Mouse (Mus musculus) liver, embryonic 16.5 days (tissue): ENCODE data around the gene Eml3. TPM values are rescaled to one million over a fixed set of nuclear protein-coding genes. Genes with fewer than 3 reads are reported as not detected.
"Not testable (repeated sequence)": the region's sequence is repeated elsewhere in the genome, so short reads cannot be mapped to it uniquely, and the experiment has no call there.

Experiments used
- ATAC-seq: fragments of 200-750 bp; cut with Nextera tagmentation; 2 replicates; pipeline ENCODE4 v1.8.0; 2017; ENCODE audit warnings: low read depth, mild to moderate bottlenecking, moderate number of reproducible peaks, moderate library complexity
- H3K27ac ChIP-seq: fragments of 300-500 bp; sonication (generic); 2 replicates; pipeline ENCODE4 v1.5.1; 2014; ENCODE audit warnings: mild to moderate bottlenecking, low read length
- H3K27me3 ChIP-seq: fragments of 300-500 bp; sonication (generic); 2 replicates; pipeline ENCODE4 v1.6.1; 2014; ENCODE audit warnings: low read depth, low read length, mixed read lengths; ENCODE audit not compliant: control insufficient read depth, insufficient read depth
- H3K36me3 ChIP-seq: fragments of 300-500 bp; sonication (generic); 2 replicates; pipeline ENCODE4 v1.6.1; 2014; ENCODE audit warnings: mild to moderate bottlenecking; ENCODE audit not compliant: control insufficient read depth, insufficient read depth
- H3K4me1 ChIP-seq: fragments of 300-500 bp; sonication (generic); 2 replicates; pipeline ENCODE4 v1.6.1; 2014; ENCODE audit warnings: low read depth, low read length, mixed read lengths; ENCODE audit not compliant: control insufficient read depth
- H3K4me2 ChIP-seq: fragments of 300-500 bp; sonication (generic); 2 replicates; pipeline ENCODE4 v1.6.1; 2014; ENCODE audit warnings: low read depth, low read length, mixed read lengths
- H3K4me3 ChIP-seq: fragments of 300-500 bp; sonication (generic); 2 replicates; pipeline ENCODE4 v1.5.1; 2014; ENCODE audit warnings: low read depth, mild to moderate bottlenecking, low read length
- H3K9ac ChIP-seq: fragments of 300-500 bp; sonication (generic); 2 replicates; pipeline ENCODE4 v1.6.1; 2014; ENCODE audit warnings: low read depth, low read length
- H3K9me3 ChIP-seq: fragments of 300-500 bp; sonication (generic); replicated peaks from 2 replicates; pipeline ENCODE4 v1.6.1; 2016; ENCODE audit warnings: low read length; ENCODE audit not compliant: control insufficient read depth
- WGBS: fragments of 180-500 bp; shearing (Covaris S2); extraction: QIAGEN DNeasy Blood & Tissue Kit; methylation state at CpG from one replicate; pipeline ENCODE4 v1.1.7; 2014; ENCODE audit not compliant: insufficient replicate concordance; 5-methylcytosine and 5-hydroxymethylcytosine counted together
- polyA plus RNA-seq: library from polyadenylated mRNA; unstranded; fragments of >200 nt; fragmentation: Nextera tagmentation; extraction: Ambion mirVana; gene quantifications from 2 replicates; pipeline ENCODE4 v1.2.1, GENCODE M21; 2015

Eml3 gene
- polyA plus RNA-seq, 1 experiment from 2014 or later = 12.8 TPM

DNA sequence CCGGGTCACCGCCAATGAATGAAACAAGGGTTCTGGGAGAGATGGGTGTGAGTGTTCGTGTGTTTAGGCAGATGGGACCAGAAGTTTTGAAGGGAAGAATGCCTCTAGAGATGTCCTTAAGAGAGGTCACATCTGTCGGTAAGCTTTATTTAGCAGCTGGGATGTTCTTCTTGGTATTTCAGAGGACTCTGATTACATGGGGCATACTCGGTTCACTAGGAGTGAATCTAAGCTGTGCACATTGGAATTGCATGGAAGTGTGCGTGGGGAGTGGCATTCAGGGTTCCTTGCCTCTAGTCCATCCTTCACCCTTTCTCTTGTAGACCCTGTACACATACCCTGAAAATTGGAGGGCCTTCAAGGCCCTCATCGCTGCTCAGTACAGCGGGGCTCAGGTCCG lies 38.5 kb downstream of the Eml3 start:
- no peaks in the 10 kb centered on the region for H3K27me3 ChIP-seq
- H3K9me3 ChIP-seq = no peaks in the 10 kb centered on the region
- 0% methylated on average over 8 of the region's 9 CpGs for WGBS
- no peak for ATAC-seq
- peak overlapping the region; percentile 89 for H3K4me2 ChIP-seq
- peak overlapping the region; percentile 84; the same call in 1 of the 2 replicates for H3K27ac ChIP-seq
- peak overlapping the region; percentile 71 for H3K4me3 ChIP-seq
- H3K9ac ChIP-seq = peak overlapping the region; percentile 80
- peaks cover 18% of the 10 kb centered on the region for H3K4me1 ChIP-seq
- H3K36me3 ChIP-seq = peaks cover 58% of the 10 kb centered on the region

DNA sequence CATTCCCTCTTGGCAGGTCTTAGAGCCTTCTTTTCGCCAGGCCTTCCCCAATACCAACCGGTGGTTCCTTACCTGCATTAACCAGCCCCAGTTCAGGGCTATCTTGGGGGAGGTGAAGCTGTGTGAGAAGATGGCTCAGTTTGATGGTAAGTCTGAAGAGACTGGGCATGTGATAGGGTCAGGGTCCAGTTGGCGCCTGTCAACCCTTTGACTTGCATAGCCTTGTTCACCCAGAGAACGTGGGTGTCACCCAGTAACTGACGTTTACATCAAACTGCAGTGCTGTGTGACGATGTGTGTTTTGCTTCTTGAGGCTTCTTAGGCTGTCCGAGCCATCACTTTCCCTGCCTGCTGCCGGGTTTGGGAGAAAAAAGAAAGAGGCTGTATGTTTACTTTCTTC lies 43.1 kb downstream of the Eml3 start:
- not testable (repeated sequence) for H3K27ac ChIP-seq, H3K4me1 ChIP-seq, H3K9me3 ChIP-seq, H3K9ac ChIP-seq, H3K4me3 ChIP-seq, H3K27me3 ChIP-seq, H3K4me2 ChIP-seq, ATAC-seq
- whole genome bisulfite sequencing = 72% methylated on average over 8 of the region's 8 CpGs
- peaks cover 61% of the 10 kb centered on the region for H3K36me3 ChIP-seq

- Histone ChIP-seq H3K4me3 (no peak overlapping the region), H3K27ac (no peak overlapping the region), H3K27me3 (no peaks in the 10 kb centered on the region), H3K9ac (no peak overlapping the region), H3K4me1 (no peaks in the 10 kb centered on the region; the same call in 1 of the 2 replicates), H3K9me3 (no peaks in the 10 kb centered on the region), H3K4me2 (no peak overlapping the region), H3K36me3 (peaks cover 75% of the 10 kb centered on the region)
- 73% methylated on average over 1 of the region's 1 CpGs for WGBS
- ATAC-seq = no peak
Measured at GRCm38 (mm10) chr19:8974638-8975037, 45.3 kb downstream of the Eml3 start.

- Histone ChIP-seq H3K9ac (no peak overlapping the region), H3K27me3 (no peaks in the 10 kb centered on the region), H3K36me3 (peaks cover 67% of the 10 kb centered on the region), H3K4me1 (no peaks in the 10 kb centered on the region; the same call in 1 of the 2 replicates), H3K4me2 (no peak overlapping the region), H3K4me3 (no peak overlapping the region), H3K27ac (no peak overlapping the region), H3K9me3 (no peaks in the 10 kb centered on the region)
- no peak for ATAC-seq
- 82% methylated on average over 2 of the region's 2 CpGs for WGBS
Measured at GRCm38 (mm10) chr19:8975491-8975890, 46.1 kb downstream of the Eml3 start.

DNA sequence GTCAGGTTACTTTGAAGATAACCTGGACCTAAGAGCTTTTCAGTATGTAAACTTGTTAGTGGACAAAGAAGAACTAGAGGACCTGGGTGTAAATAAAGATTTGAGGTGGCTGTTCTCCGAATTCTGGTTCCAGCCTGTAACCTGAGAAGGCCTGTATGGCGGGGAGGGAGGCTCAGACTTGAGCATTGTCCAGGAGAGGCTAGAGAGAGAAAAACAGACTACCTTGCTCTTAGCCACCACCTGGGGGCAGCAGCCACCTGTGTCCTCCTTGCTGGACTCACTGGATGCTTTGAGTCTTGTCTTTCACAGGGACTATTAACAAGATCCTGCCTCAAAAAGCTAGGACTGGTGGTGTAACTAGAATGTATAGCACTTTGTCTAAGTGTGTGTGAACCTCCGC lies 47.2 kb downstream of the Eml3 start:
- Histone ChIP-seq H3K9me3 (no peaks in the 10 kb centered on the region), H3K4me1 (peaks cover 2% of the 10 kb centered on the region; the same call in 1 of the 2 replicates), H3K4me2 (no peak overlapping the region), H3K36me3 (peaks cover 57% of the 10 kb centered on the region), H3K4me3 (no peak overlapping the region), H3K9ac (no peak overlapping the region), H3K27ac (no peak overlapping the region), H3K27me3 (no peaks in the 10 kb centered on the region)
- WGBS = 70% methylated on average over 3 of the region's 3 CpGs
- ATAC-seq = peak; percentile 71

DNA sequence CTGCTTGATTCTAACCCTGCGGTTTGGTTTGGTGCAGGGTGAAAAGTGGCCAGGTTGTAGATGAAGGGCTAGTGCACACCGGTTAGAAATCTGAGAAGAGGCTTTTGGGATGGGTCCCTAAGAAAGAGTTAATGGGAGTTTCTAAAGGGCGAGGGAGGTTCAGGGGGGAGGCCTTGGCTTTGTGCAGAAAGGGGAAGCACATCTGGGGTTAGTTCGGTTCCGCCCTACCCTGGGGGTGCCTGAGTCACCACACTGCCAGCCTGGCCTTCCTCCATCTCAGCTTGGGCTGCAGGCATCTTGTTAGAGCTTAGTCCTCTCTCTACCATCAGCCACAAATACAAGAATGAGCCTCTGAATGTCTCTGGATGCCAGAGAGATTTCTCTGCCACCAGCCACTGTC lies 51.4 kb downstream of the Eml3 start:
- no peak overlapping the region for H3K9ac ChIP-seq
- no peaks in the 10 kb centered on the region for H3K9me3 ChIP-seq
- 31% methylated on average over 5 of the region's 5 CpGs for WGBS
- no peak overlapping the region for H3K4me2 ChIP-seq
- ATAC-seq = no peak
- peaks cover 25% of the 10 kb centered on the region for H3K36me3 ChIP-seq
- H3K4me1 ChIP-seq = peaks cover 21% of the 10 kb centered on the region
- H3K27me3 ChIP-seq = no peaks in the 10 kb centered on the region
- H3K27ac ChIP-seq = no peak overlapping the region
- H3K4me3 ChIP-seq = no peak overlapping the region

DNA sequence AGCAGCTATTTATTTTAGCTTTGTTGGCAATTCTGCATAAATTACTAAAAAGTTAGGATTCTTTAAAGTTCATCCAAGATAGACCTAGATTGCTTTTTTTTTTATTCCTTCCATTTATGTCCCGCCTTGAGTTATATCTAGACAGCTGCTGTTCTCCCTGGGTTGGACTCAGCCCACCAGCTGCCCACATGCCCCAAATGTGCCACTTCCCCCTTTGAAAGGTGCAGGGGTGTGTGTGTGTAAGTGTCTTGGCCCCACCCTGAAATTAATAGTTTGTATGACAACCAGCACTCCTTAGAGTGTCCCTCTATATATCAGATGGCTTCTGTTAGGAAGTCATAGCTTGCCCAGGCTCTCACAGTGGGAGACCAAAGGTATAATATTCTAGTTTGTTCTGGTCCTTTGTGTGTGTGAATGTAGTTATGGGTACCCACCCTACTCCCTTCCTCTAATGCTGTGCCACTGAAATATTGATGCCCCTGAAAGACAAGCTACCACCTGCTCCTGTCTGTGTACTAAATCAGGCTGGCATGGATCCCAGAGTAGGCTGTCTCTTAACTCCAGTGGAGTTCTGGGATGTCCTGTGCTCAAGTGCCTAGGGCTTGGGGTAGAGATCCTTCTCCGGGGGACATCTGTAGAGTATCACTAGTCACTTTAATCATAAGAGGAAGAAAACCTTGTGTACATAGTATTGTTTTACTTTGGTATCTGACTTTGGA lies 52.3 kb downstream of the Eml3 start:
- no peak overlapping the region for H3K27ac ChIP-seq
- H3K4me3 ChIP-seq = no peak overlapping the region
- no peak for ATAC-seq
- peaks cover 25% of the 10 kb centered on the region for H3K36me3 ChIP-seq
- no peaks in the 10 kb centered on the region for H3K27me3 ChIP-seq
- no peaks in the 10 kb centered on the region for H3K9me3 ChIP-seq
- no peak overlapping the region for H3K9ac ChIP-seq
- peaks cover 21% of the 10 kb centered on the region for H3K4me1 ChIP-seq
- H3K4me2 ChIP-seq = no peak overlapping the region
- WGBS = 53% methylated on average over 2 of the region's 2 CpGs

- no peaks in the 10 kb centered on the region for H3K9me3 ChIP-seq
- 27% methylated on average over 5 of the region's 5 CpGs for WGBS
- no peak overlapping the region; the same call in 1 of the 2 replicates for H3K27ac ChIP-seq
- no peak overlapping the region for H3K9ac ChIP-seq
- no peaks in the 10 kb centered on the region for H3K27me3 ChIP-seq
- H3K36me3 ChIP-seq = peaks cover 18% of the 10 kb centered on the region
- H3K4me1 ChIP-seq = peaks cover 21% of the 10 kb centered on the region
- no peak for ATAC-seq
- H3K4me2 ChIP-seq = no peak overlapping the region
- no peak overlapping the region for H3K4me3 ChIP-seq
Measured at GRCm38 (mm10) chr19:8982303-8983149, 53.2 kb downstream of the Eml3 start.

DNA sequence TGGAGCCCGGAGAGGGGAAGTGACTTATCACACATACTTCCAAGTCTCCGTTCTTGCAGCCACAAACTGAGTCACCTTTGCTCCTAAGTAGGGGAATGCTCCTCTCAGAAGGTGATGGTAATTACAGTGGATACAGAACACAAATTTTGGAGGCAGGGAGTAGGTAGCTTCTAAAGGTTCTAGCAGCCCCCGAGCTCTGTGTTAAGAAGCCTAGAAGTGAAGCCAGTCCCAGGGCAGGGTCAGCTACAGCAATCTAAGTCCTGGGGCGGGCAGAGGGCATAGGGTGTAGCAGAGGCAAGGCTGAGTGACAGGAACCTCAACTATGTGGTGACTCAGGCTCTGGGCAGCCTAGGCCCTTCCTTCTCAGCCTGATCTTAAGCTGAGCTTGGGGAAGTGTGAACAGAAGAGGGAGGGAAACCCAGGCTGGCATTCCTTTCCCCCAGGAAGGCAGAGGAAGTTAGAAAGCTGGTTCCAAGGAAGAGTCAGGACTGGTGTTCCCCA lies 53.8 kb downstream of the Eml3 start:
- H3K4me1 ChIP-seq = peaks cover 21% of the 10 kb centered on the region
- H3K4me3 ChIP-seq = no peak overlapping the region
- H3K4me2 ChIP-seq = no peak overlapping the region
- H3K27me3 ChIP-seq = peaks cover 6% of the 10 kb centered on the region
- ATAC-seq = 0 out of 2 replicates have a peak, but pooled peaks have one; percentile 18
- H3K36me3 ChIP-seq = peaks cover 13% of the 10 kb centered on the region
- H3K9me3 ChIP-seq = no peaks in the 10 kb centered on the region
- no peak overlapping the region; the same call in 1 of the 2 replicates for H3K27ac ChIP-seq
- H3K9ac ChIP-seq = no peak overlapping the region
- 8% methylated on average over 4 of the region's 4 CpGs for WGBS
